ENCODE assay signal across 9 mouse cellular contexts in the genomic region with DNA sequence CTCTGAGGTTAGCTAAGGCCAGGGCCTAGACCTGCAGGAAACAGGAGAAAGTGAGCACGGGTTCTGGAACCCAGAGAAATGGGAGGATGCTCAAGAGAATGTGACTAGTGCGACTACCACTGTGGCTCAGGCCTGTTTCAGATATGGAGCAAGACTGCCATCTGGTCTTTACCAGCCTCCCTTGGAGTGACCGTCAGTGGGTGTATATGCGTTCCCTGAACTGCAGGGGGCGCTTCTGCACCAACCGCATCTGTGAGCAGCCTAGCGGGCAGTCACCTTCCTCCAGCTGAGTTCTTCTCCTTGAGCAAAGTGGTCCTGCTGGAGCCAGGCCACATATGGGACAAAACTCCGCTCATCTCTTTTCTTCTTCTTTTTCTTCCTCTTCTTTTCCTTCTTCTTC. TPM values are rescaled to one million over a fixed set of nuclear protein-coding genes. Genes with fewer than 3 reads are reported as not detected.
DNase-seq lines count a peak whose midpoint lies in the region; ATAC-seq and TF ChIP-seq lines count a peak whose summit lies in the region.
"Had no signal": no experiment of that assay in that cellular context is flagged by ENCODE, and none has a peak within 500 bp of the region (broad histone marks: within the 10 kb centered on the region; RNA-seq: fewer than 3 reads in every experiment).

No protein-coding gene starts in this region.

- H3K27me3 ChIP-seq in forebrain, embryonic 11.5 days (ENCODE audit: control insufficient read depth, insufficient read depth, low read length): no peaks in the 10 kb centered on the region
- H3K27me3 ChIP-seq in forebrain, embryonic 12.5 days: no peaks in the 10 kb centered on the region
- H3K27me3 ChIP-seq in liver, adult 2 months (ENCODE audit: control insufficient read depth, insufficient read depth, low read length): no peaks in the 10 kb centered on the region
- H3K27me3 ChIP-seq: neural tube, embryonic 15.5 days had no signal

- no peaks in the 10 kb centered on the region for H3K9me3 ChIP-seq in forebrain, embryonic 11.5 days (ENCODE audit: control insufficient read depth, low read length)
- no peaks in the 10 kb centered on the region for H3K9me3 ChIP-seq in forebrain, embryonic 12.5 days
- H3K9me3 ChIP-seq: neural tube, embryonic 15.5 days had no signal

- 29% methylated on average over 8 of the region's 8 CpGs for WGBS in forebrain, embryonic 11.5 days
- 25% methylated on average over 8 of the region's 8 CpGs for WGBS in forebrain, embryonic 12.5 days
- 37% methylated on average over 8 of the region's 8 CpGs for WGBS in liver, adult 2 months

- no peak for TF ChIP-seq POLR2A in liver, adult 2 months (IDR thresholded peaks at IDR 0.05; ENCODE audit: extremely low read depth, insufficient read depth, low read length)

- no peaks in the 10 kb centered on the region for H3K4me1 ChIP-seq in forebrain, embryonic 11.5 days (replicated peaks; ENCODE audit: control insufficient read depth, insufficient read depth, low read length)
- 0 out of 2 replicates have a peak, but pooled peaks cover 4% of the 10 kb centered on the region for H3K4me1 ChIP-seq in forebrain, embryonic 12.5 days
- no peaks in the 10 kb centered on the region for H3K4me1 ChIP-seq in liver, adult 2 months (ENCODE audit: control insufficient read depth, insufficient read depth, low read length)
- H3K4me1 ChIP-seq: neural tube, embryonic 15.5 days had no signal

- TF ChIP-seq CTCF in liver, adult 2 months (IDR thresholded peaks at IDR 0.05; ENCODE audit: low read depth, low read length): peak; percentile 94

- no peaks in the 10 kb centered on the region for H3K79me2 ChIP-seq in liver, adult 2 months (ENCODE audit: control insufficient read depth, insufficient read depth, low read length)

- DNase-seq in forebrain, embryonic 11.5 days (ENCODE audit: low spot score): peak; percentile 68
- peak; percentile 38 for DNase-seq in thymus, postnatal 14 days
- DNase-seq in thymus, postnatal 36 days: no peak
- DNase-seq in liver, adult 2 months (ENCODE audit: extremely low read depth, low read depth, low spot score): no peak
- DNase-seq in testis, postnatal 14 days (ENCODE audit: low spot score): peak; percentile 68
- DNase-seq in left cerebral cortex, postnatal 4 days: no peak
- DNase-seq in ovary, postnatal 14 days (ENCODE audit: low spot score): no peak

- H3K9ac ChIP-seq in forebrain, embryonic 11.5 days (ENCODE audit: low read length): no peak overlapping the region
- H3K9ac ChIP-seq in forebrain, embryonic 12.5 days: no peak overlapping the region
- H3K9ac ChIP-seq in liver, adult 2 months (ENCODE audit: low read depth, low read length): no peak overlapping the region
- H3K9ac ChIP-seq: neural tube, embryonic 15.5 days had no signal

- intact Hi-C loops in left cerebral cortex, postnatal 4 days (cut with DNase I): no loop called here

- H3K36me3 ChIP-seq in forebrain, embryonic 11.5 days (ENCODE audit: control insufficient read depth, insufficient read depth, low read length): no peaks in the 10 kb centered on the region
- no peaks in the 10 kb centered on the region for H3K36me3 ChIP-seq in forebrain, embryonic 12.5 days (replicated peaks)
- no peaks in the 10 kb centered on the region for H3K36me3 ChIP-seq in liver, adult 2 months (ENCODE audit: control insufficient read depth, insufficient read depth, low read length)
- H3K36me3 ChIP-seq: neural tube, embryonic 15.5 days had no signal

- H3K4me2 ChIP-seq in forebrain, embryonic 11.5 days (ENCODE audit: low read depth, low read length, severe bottlenecking): no peak overlapping the region
- H3K4me2 ChIP-seq in forebrain, embryonic 12.5 days: no peak overlapping the region
- H3K4me2 ChIP-seq: neural tube, embryonic 15.5 days had no signal

- no peak overlapping the region for H3K27ac ChIP-seq in forebrain, embryonic 11.5 days (ENCODE audit: low read depth, low read length)
- H3K27ac ChIP-seq in forebrain, embryonic 12.5 days: no peak overlapping the region
- H3K27ac ChIP-seq in liver, adult 2 months (replicated peaks; ENCODE audit: insufficient read depth, low read depth, low read length): no peak overlapping the region
- H3K27ac ChIP-seq: neural tube, embryonic 15.5 days had no signal

- no peak for ATAC-seq in forebrain, embryonic 11.5 days (replicated peaks; ENCODE audit: low FRiP score)
- ATAC-seq in forebrain, embryonic 12.5 days (ENCODE audit: low FRiP score): no peak

- no peak overlapping the region for H3K4me3 ChIP-seq in forebrain, embryonic 11.5 days (ENCODE audit: low read depth, low read length)
- no peak overlapping the region for H3K4me3 ChIP-seq in forebrain, embryonic 12.5 days (replicated peaks)
- H3K4me3 ChIP-seq in liver, adult 2 months (ENCODE audit: insufficient read depth, low read depth, low read length): no peak overlapping the region
- H3K4me3 ChIP-seq: neural tube, embryonic 15.5 days had no signal

RNA-seq across cellular contexts. Expression of a gene that starts 15.1 kb away (rescaled TPM):
- 0.45 and 0.51 TPM in 2 replicates for polyA plus RNA-seq in forebrain, embryonic 11.5 days (2014; fragmentation: Nextera tagmentation; extraction: Ambion mirVana)
- polyA plus RNA-seq in forebrain, embryonic 12.5 days (2016; fragmentation: Nextera tagmentation; extraction: Ambion mirVana): 0.24 and 0.34 TPM in 2 replicates
- 1.8 and 1.9 TPM in 2 replicates for total RNA-seq in liver, adult 2 months (2014; rRNA removed)
- 1.4 TPM in 2 replicates for polyA plus RNA-seq in liver, adult 2 months (2012; rRNA removed)
- total RNA-seq in left cerebral cortex, postnatal 4 days (2021): 1 to 10 TPM; 2.9 to 3.4 TPM

RNA-seq across cellular contexts. Expression of a gene that starts 15.6 kb away (rescaled TPM):
- 111 and 121 TPM in 2 replicates for polyA plus RNA-seq in forebrain, embryonic 11.5 days (2014; fragmentation: Nextera tagmentation; extraction: Ambion mirVana)
- polyA plus RNA-seq in forebrain, embryonic 12.5 days (2016; fragmentation: Nextera tagmentation; extraction: Ambion mirVana): 98.3 and 98.4 TPM in 2 replicates
- 5.7 and 6.4 TPM in 2 replicates for total RNA-seq in liver, adult 2 months (2014; rRNA removed)
- 7.8 and 8.5 TPM in 2 replicates for polyA plus RNA-seq in liver, adult 2 months (2012; rRNA removed)
- total RNA-seq in left cerebral cortex, postnatal 4 days (2021): 10 to 100 TPM; 28.6 to 31.6 TPM

RNA-seq across cellular contexts. Expression of a gene that starts 22.5 kb away (rescaled TPM):
- polyA plus RNA-seq in forebrain, embryonic 11.5 days (2014; fragmentation: Nextera tagmentation; extraction: Ambion mirVana): 2.7 and 3.0 TPM in 2 replicates
- polyA plus RNA-seq in forebrain, embryonic 12.5 days (2016; fragmentation: Nextera tagmentation; extraction: Ambion mirVana): 2.0 and 2.4 TPM in 2 replicates
- total RNA-seq in liver, adult 2 months (2014; rRNA removed): 9.5 and 12.8 TPM in 2 replicates
- polyA plus RNA-seq in liver, adult 2 months (2012; rRNA removed): 14.6 and 15.8 TPM in 2 replicates
- 1 to 10 TPM; 1.8 to 3.3 TPM for total RNA-seq in left cerebral cortex, postnatal 4 days (2021)

RNA-seq across cellular contexts. Expression of a gene that starts 26.8 kb away (rescaled TPM):
- polyA plus RNA-seq in forebrain, embryonic 11.5 days (2014; fragmentation: Nextera tagmentation; extraction: Ambion mirVana): not detected in 2 replicates
- polyA plus RNA-seq in forebrain, embryonic 12.5 days (2016; fragmentation: Nextera tagmentation; extraction: Ambion mirVana): 0.17 TPM in 1 of 2 replicates, not detected in the other
- not detected in 2 replicates for total RNA-seq in liver, adult 2 months (2014; rRNA removed)
- not detected in 2 replicates for polyA plus RNA-seq in liver, adult 2 months (2012; rRNA removed)
- 10 to 100 TPM in 1 of 2 experiments, 1 to 10 TPM in 1; 9.9 to 14.0 TPM for total RNA-seq in left cerebral cortex, postnatal 4 days (2021)

Comparison
In these comparisons a context has a peak if more than half of its experiments do, and no peak if none do; other contexts are left out.
1. DNase-seq: peak in forebrain, embryonic 11.5 days (single experiment), thymus, postnatal 14 days (single experiment) and testis, postnatal 14 days (single experiment); none in thymus, postnatal 36 days (0 of 2), liver, adult 2 months (single experiment), left cerebral cortex, postnatal 4 days (single experiment) and ovary, postnatal 14 days (single experiment).
2. RNA of a gene that starts 15.6 kb away (polyA plus RNA-seq): 111 to 121 TPM in forebrain, embryonic 11.5 days and 98.3 to 98.4 TPM in forebrain, embryonic 12.5 days; 7.8 to 8.5 TPM in liver, adult 2 months; every median in the first group is over 10 times any median in the second.